Mouse (Mus musculus) embryonic facial prominence, embryonic 15.5 days (tissue): Measurements from ENCODE around the gene Rbm44. TPM values are rescaled to one million over a fixed set of nuclear protein-coding genes. Genes with fewer than 3 reads are reported as not detected.

Source experiments
- ATAC-seq: fragments of 200-750 bp; cut with Nextera tagmentation; 2 replicates; pipeline ENCODE4 v1.8.0; 2017; ENCODE audit warnings: low read depth, moderate TSS enrichment; ENCODE audit not compliant: insufficient number of reproducible peaks, low FRiP score, low TSS enrichment
- H3K27ac ChIP-seq: fragments of 300-500 bp; sonication (generic); replicated peaks from 2 replicates; pipeline ENCODE4 v1.5.1; 2015; ENCODE audit warnings: mild to moderate bottlenecking, inconsistent platforms
- H3K27me3 ChIP-seq: fragments of 300-500 bp; sonication (generic); 2 replicates; pipeline ENCODE4 v1.6.1; 2015; ENCODE audit warnings: inconsistent platforms
- H3K36me3 ChIP-seq: fragments of 300-500 bp; sonication (generic); 2 replicates; pipeline ENCODE4 v1.6.1; 2015; ENCODE audit warnings: mild to moderate bottlenecking, inconsistent platforms
- H3K4me1 ChIP-seq: fragments of 300-500 bp; sonication (generic); 2 replicates; pipeline ENCODE4 v1.6.1; 2015; ENCODE audit warnings: inconsistent platforms
- H3K4me2 ChIP-seq: fragments of 300-500 bp; sonication (generic); replicated peaks from 2 replicates; pipeline ENCODE4 v1.6.1; 2015; ENCODE audit warnings: mild to moderate bottlenecking, inconsistent platforms
- H3K4me3 ChIP-seq: fragments of 300-500 bp; sonication (generic); replicated peaks from 2 replicates; pipeline ENCODE4 v1.5.1; 2015; ENCODE audit warnings: mild to moderate bottlenecking, inconsistent platforms
- H3K9ac ChIP-seq: fragments of 300-500 bp; sonication (generic); 2 replicates; pipeline ENCODE4 v1.6.1; 2015; ENCODE audit warnings: inconsistent platforms
- H3K9me3 ChIP-seq: fragments of 300-500 bp; sonication (generic); replicated peaks from 2 replicates; pipeline ENCODE4 v1.6.1; 2016; ENCODE audit warnings: inconsistent platforms
- WGBS: fragments of 180-500 bp; shearing (Covaris S2); methylation state at CpG from one replicate; pipeline ENCODE4 v1.1.7; 2015; 5-methylcytosine and 5-hydroxymethylcytosine counted together
- polyA plus RNA-seq: library from polyadenylated mRNA; unstranded; fragments of >200 nt; fragmentation: Nextera tagmentation; extraction: Ambion mirVana; gene quantifications from 2 replicates; pipeline ENCODE4 v1.2.1, GENCODE M21; 2015

The Rbm44 gene
- polyA plus RNA-seq, 1 experiment from 2014 or later: 0.51 TPM

- ATAC-seq: no peak
- Histone ChIP-seq H3K4me2 (no peak overlapping the region), H3K36me3 (peaks cover 38% of the 10 kb centered on the region), H3K4me1 (no peaks in the 10 kb centered on the region), H3K4me3 (no peak overlapping the region), H3K27me3 (no peaks in the 10 kb centered on the region), H3K9me3 (no peaks in the 10 kb centered on the region), H3K27ac (no peak overlapping the region), H3K9ac (no peak overlapping the region)
- WGBS: 91% methylated on average over 4 of the region's 4 CpGs
These were observed 32.3 kb upstream of the Rbm44 start for GRCm38 (mm10) chr1:91112606-91113005.

DNA sequence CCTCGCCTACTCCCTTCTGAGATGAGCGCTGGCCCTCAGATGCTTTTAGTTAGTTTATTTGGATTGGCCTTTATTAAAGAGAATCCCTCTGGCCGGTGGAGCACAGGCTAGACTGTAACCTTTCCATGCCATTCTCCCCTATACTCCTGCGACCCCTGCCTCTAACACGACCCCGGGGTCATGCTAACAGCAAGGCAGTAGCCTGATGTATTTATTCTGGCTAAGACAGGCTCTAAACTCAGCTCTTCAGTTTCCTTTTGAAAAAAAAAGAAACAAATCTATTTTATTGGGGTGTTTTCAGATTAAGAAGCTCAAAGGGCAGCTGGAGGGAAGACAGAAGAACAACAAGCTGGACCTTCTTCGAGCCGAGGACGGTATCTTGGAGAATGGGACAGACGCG is 22.8 kb upstream of the Rbm44 start:
- no peak for ATAC-seq
- Histone ChIP-seq H3K9me3 (no peaks in the 10 kb centered on the region), H3K4me1 (no peaks in the 10 kb centered on the region), H3K9ac (no peak overlapping the region), H3K4me2 (no peak overlapping the region), H3K27me3 (no peaks in the 10 kb centered on the region), H3K36me3 (peaks cover 35% of the 10 kb centered on the region), H3K4me3 (no peak overlapping the region), H3K27ac (no peak overlapping the region)
- WGBS: 85% methylated on average over 11 of the region's 11 CpGs

DNA sequence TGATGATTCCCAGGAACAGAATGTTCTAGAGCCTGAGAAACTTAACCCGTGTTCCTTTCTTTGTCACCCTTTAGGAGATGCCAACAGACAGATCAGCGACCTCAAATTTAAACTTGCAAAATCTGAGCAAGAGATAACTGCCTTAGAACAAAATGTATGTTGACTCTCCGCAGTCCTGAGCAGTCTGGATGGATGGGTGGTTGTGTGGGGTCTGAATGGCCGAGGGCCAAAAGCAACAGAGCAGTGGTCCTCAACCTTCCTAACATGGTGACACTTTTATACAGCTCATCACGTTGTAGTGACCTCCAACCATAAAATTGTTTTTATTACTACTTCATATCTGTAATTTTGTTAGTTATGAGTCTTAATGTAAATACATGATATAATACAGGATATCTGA is 21.9 kb upstream of the Rbm44 start:
- no peak overlapping the region for H3K27ac ChIP-seq
- ATAC-seq: no peak
- WGBS: 93% methylated on average over 5 of the region's 5 CpGs

DNA sequence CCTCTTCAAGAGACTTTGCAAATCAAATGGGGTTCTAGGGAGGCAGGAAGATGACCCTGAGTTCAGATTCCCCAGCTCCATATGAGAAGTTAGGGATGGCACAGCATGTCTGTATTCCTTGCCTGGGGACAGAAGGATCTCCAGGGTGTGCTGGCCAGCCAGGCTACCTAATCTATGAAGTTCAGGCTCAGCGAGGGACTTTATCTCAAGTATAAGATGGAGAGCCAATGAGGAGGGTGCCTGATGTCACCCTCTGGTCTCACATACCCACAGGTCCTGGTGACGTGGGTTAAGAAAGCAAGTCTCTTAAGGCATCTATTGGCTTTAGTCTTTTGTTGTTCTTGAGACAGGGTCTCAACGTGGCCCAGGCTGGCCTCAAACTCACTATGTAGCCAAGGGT is 21.4 kb upstream of the Rbm44 start:
- no peak for ATAC-seq
- Histone ChIP-seq H3K27me3 (no peaks in the 10 kb centered on the region), H3K9me3 (no peaks in the 10 kb centered on the region), H3K9ac (no peak overlapping the region), H3K27ac (no peak overlapping the region), H3K36me3 (peaks cover 42% of the 10 kb centered on the region), H3K4me2 (no peak overlapping the region), H3K4me3 (no peak overlapping the region), H3K4me1 (no peaks in the 10 kb centered on the region)
- whole genome bisulfite sequencing: 89% methylated on average over 3 of the region's 3 CpGs

More for the DNA sequence above, 21.9 kb upstream of the Rbm44 start:
- no peaks in the 10 kb centered on the region for H3K9me3 ChIP-seq
- H3K36me3 ChIP-seq: peaks cover 37% of the 10 kb centered on the region
- H3K4me3 ChIP-seq: no peak overlapping the region
- no peak overlapping the region for H3K9ac ChIP-seq
- H3K27me3 ChIP-seq: no peaks in the 10 kb centered on the region
- no peaks in the 10 kb centered on the region for H3K4me1 ChIP-seq
- no peak overlapping the region for H3K4me2 ChIP-seq

GRCm38 (mm10) chr1:91128849-91129248 is 16.0 kb upstream of the Rbm44 start:
- no peak for ATAC-seq
- Histone ChIP-seq H3K4me3 (no peak overlapping the region), H3K4me2 (no peak overlapping the region), H3K9ac (no peak overlapping the region), H3K27ac (no peak overlapping the region), H3K4me1 (no peaks in the 10 kb centered on the region), H3K36me3 (peaks cover 18% of the 10 kb centered on the region), H3K27me3 (no peaks in the 10 kb centered on the region), H3K9me3 (no peaks in the 10 kb centered on the region)
- 92% methylated on average over 4 of the region's 4 CpGs for WGBS

DNA sequence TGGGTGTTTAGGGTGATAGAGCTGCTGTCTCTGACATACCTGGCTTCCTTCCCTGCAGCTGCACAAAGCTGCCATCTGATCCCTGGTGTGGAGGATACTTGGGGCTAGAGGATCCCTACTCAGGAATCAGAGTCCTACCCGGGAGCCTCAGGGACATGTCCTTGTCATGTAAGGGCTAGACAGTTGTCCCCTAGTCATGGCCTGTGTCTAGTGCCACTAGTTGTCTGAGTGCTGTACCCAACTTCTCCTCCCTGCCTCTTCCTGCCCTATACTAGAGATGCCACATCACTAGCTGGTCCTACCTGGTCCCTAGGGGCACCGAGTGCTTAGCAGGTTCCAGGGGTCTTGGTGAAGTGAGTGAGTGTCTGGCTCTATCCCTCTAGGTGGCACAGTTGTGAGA is 7.9 kb upstream of the Rbm44 start:
- H3K4me1 ChIP-seq: no peaks in the 10 kb centered on the region
- H3K4me2 ChIP-seq: no peak overlapping the region
- ATAC-seq: no peak
- 75% methylated on average over 2 of the region's 2 CpGs for WGBS
- no peak overlapping the region for H3K4me3 ChIP-seq
- H3K9ac ChIP-seq: no peak overlapping the region
- no peak overlapping the region for H3K27ac ChIP-seq
- H3K36me3 ChIP-seq: no peaks in the 10 kb centered on the region
- no peaks in the 10 kb centered on the region for H3K9me3 ChIP-seq
- H3K27me3 ChIP-seq: no peaks in the 10 kb centered on the region

DNA sequence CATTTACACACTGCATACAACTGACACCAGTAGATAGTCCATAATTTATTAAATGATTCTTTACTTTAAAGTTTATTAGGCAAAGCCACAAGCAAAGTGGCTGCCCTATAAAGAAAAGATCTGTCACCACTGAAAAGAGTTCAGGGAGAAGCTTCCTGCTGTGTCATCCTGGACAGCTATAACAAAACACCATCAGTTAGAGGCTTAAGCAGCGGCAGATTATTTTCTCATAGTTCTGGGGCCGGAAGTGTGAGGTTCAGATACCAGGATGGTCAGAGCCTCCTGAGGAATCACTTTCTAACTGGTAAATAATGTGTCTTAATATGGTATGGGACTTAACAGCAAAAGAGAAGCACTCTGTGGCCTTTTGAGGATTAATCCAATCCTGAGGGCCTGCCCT is 6.6 kb downstream of the Rbm44 start:
- Histone ChIP-seq H3K27ac (no peak overlapping the region), H3K4me1 (no peaks in the 10 kb centered on the region), H3K4me2 (no peak overlapping the region), H3K9ac (no peak overlapping the region), H3K4me3 (no peak overlapping the region), H3K27me3 (no peaks in the 10 kb centered on the region), H3K36me3 (no peaks in the 10 kb centered on the region), H3K9me3 (no peaks in the 10 kb centered on the region)
- 68% methylated on average over 2 of the region's 2 CpGs for WGBS
- ATAC-seq: no peak

GRCm38 (mm10) chr1:91166798-91167197 is 21.9 kb downstream of the Rbm44 start:
- Histone ChIP-seq H3K4me3 (no peak overlapping the region), H3K4me2 (no peak overlapping the region), H3K36me3 (no peaks in the 10 kb centered on the region), H3K27me3 (no peaks in the 10 kb centered on the region), H3K27ac (no peak overlapping the region), H3K9ac (no peak overlapping the region), H3K4me1 (no peaks in the 10 kb centered on the region), H3K9me3 (no peaks in the 10 kb centered on the region)
- 79% methylated on average over 6 of the region's 6 CpGs for WGBS
- ATAC-seq: no peak

DNA sequence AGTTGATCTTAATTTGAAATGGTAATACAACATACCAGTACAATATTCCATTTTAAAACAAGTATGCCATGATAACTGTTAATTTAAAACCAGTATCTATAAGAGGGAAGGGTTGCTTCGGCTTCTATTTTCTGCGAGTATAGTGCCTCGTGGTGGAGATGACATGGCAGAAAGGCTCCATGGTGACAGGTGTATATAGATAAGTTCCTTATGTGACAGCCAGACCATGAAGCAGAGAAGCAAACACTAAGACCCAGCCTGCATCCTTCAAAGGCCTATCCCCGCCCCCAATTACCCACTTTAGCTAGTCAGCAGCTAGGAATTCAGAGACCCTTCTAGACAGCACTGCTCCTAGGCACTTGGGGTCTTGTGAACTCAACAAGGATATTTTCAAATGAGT is 24.3 kb downstream of the Rbm44 start:
- no peaks in the 10 kb centered on the region for H3K27me3 ChIP-seq
- no peaks in the 10 kb centered on the region for H3K4me1 ChIP-seq
- H3K9ac ChIP-seq: no peak overlapping the region
- H3K27ac ChIP-seq: no peak overlapping the region
- no peak overlapping the region for H3K4me3 ChIP-seq
- ATAC-seq: no peak
- H3K9me3 ChIP-seq: no peaks in the 10 kb centered on the region
- no peaks in the 10 kb centered on the region for H3K36me3 ChIP-seq
- no peak overlapping the region for H3K4me2 ChIP-seq
- 71% methylated on average over 4 of the region's 4 CpGs for whole genome bisulfite sequencing

DNA sequence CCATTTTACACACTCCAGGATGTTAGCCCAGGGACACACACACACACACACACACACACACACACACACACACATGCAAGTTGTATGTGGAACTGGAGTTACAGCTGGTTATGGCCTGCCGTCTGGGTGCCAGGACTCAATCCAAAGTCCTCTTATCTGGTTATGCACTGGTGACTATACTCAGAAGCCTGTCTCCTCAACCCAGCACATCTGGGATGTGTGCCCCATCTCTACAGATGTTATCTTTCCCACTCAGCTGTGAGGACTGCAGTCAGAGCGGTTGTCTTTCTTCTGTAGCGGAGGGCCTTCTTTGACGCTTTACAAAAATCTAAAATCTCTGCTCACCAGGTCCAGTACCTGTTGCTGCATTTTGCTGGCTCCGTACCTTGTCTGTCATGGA is 29.9 kb downstream of the Rbm44 start:
- Histone ChIP-seq H3K27ac (no peak overlapping the region), H3K4me2 (no peak overlapping the region), H3K36me3 (no peaks in the 10 kb centered on the region), H3K27me3 (no peaks in the 10 kb centered on the region; the same call in 1 of the 2 replicates), H3K9ac (no peak overlapping the region), H3K9me3 (no peaks in the 10 kb centered on the region), H3K4me1 (peaks cover 11% of the 10 kb centered on the region; the same call in 1 of the 2 replicates), H3K4me3 (no peak overlapping the region)
- 84% methylated on average over 5 of the region's 5 CpGs for WGBS
- ATAC-seq: no peak

DNA sequence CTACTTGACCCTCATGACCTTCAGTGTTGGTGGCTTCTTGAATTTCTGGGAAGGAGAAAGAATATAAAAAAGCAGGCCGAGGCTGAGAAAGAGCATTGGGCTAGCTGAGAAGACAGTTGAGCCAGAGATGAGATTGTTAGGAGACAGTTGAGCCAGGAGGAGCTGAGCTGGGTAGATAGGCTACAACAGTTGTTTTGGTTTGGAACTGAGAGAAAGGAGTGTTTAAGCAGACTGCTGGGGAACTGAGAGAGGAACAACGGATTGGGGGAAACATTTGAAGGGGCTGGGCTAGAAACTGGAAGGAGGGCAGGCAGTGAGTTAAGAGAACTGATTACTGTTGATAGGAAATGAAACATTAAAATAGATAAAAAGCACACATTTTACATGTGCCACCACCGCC is 31.1 kb downstream of the Rbm44 start:
- Histone ChIP-seq H3K27me3 (no peaks in the 10 kb centered on the region; the same call in 1 of the 2 replicates), H3K9ac (no peak overlapping the region), H3K4me3 (no peak overlapping the region), H3K4me2 (no peak overlapping the region), H3K27ac (no peak overlapping the region), H3K36me3 (no peaks in the 10 kb centered on the region), H3K4me1 (peaks cover 17% of the 10 kb centered on the region; the same call in 1 of the 2 replicates), H3K9me3 (no peaks in the 10 kb centered on the region)
- WGBS: 37% methylated on average over 3 of the region's 3 CpGs
- ATAC-seq: no peak

DNA sequence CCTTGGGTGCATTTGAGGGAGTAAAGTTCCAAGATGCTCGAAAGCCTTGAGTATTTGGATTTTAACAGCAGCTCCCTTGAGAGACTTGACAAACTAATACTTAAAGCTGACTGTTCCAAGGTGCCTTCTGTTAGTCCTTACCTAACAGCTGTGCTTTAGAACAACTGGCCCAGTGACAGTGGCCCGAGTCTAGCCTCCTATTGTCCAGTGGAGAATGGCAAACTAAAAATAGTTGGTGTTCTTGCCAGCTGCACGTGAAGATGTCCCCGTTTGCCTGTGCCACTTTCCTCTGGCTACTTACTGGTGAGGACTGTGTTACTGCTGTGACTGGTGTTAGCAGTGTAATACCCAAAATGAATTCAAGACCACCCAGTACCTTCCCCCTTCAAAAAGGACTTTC is 32.0 kb downstream of the Rbm44 start:
- peaks cover 24% of the 10 kb centered on the region; the same call in 1 of the 2 replicates for H3K4me1 ChIP-seq
- ATAC-seq: no peak
- WGBS: 75% methylated on average over 4 of the region's 4 CpGs
- H3K9ac ChIP-seq: no peak overlapping the region
- H3K9me3 ChIP-seq: no peaks in the 10 kb centered on the region
- H3K36me3 ChIP-seq: no peaks in the 10 kb centered on the region
- H3K27me3 ChIP-seq: no peaks in the 10 kb centered on the region; the same call in 1 of the 2 replicates
- no peak overlapping the region for H3K27ac ChIP-seq
- H3K4me3 ChIP-seq: no peak overlapping the region
- H3K4me2 ChIP-seq: no peak overlapping the region
